Mouse (Mus musculus): ENCODE measurements around the gene Plcl2.
"Not testable (repeated sequence)": the region's sequence is repeated elsewhere in the genome, so short reads cannot be mapped to it uniquely, and the experiment has no call there.

Gene Plcl2

GRCm38 (mm10) chr17:50621996-50622395 lies 112.8 kb downstream of the Plcl2 start:
- no peak for DNase-seq (ENCODE audit: low spot score in 2 of 2)

DNA sequence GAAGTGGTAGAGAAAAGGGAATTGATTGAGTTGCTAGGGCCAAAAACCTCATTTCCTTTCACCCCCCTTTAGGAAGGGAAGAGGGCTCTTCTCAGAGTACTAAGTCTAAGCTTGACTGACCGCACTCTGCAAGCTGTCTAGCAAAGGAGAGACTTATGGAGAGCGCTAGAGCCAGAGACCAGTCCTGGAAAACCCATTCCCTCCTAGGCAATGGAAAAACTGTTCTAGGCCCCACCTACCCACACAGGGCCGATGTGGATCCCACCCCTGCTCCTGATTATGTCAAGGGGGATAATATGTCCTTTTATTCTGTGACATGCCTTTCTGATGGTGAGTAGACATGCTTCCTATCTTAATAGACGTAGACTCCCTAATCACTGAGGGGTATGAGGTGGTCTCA lies 116.4 kb downstream of the Plcl2 start:
- no peak for DNase-seq (ENCODE audit: low spot score in 2 of 2)

DNA sequence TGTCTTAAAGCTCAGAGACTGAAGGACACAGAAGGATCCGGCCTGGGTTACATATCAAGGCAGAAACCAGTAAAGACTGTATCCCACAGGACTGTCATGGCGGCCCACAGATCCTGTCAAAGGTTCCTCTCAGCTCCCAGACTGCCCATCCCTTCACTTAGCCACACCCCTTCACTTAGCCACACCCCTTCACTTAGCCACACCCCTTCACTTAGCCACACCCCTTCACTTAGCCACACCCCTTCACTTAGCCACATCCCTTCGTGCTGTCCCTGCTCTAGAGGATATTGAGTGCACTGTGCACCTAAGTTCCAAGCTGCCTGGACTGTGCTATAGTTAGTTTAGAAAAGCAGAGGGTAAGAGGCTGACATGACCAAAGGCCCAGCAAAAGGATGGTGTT lies 118.5 kb downstream of the Plcl2 start:
- DNase-seq (ENCODE audit: low spot score in 2 of 2): no peak

DNA sequence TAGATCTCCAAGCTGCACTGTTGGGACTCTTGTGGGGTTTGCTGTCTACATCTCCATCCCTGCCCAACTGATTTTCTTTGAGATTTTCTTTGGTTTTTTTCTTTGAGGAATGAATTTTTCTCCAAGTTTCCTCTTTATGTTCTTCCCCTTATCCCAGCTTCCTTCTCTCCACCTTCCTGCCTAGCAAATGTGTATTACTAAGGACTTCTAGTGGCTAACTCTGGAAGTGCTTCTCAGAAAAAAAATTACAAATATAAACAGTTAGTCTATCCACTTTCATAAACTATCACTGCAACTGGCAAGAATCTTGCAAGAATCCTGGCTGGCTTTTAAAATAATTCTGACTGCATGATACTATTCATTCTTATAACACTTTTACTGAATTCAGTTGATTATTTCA lies 119.5 kb downstream of the Plcl2 start:
- DNase-seq (ENCODE audit: low spot score in 2 of 2): no peak

DNA sequence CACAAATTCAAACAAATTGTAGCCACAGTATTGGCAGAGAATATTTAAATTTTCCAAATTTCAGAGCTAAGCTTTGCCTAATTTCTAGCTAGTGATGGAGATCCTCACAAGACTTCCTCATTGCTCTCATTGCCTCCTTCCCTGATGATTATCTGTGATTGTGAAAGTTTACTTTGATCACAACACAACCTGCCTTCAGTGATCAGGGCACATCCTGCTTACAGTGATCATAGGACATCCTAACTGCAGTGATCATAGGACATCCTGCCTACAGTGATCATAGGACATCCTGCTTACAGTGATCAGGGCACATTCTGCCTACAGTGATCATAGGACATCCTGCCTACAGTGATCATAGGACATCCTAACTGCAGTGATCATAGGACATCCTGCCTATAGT lies 121.8 kb downstream of the Plcl2 start:
- not testable (repeated sequence) for DNase-seq (ENCODE audit: low spot score in 2 of 2)

GRCm38 (mm10) chr17:50634008-50634871 lies 125.0 kb downstream of the Plcl2 start:
- no peak for DNase-seq (ENCODE audit: low spot score in 2 of 2)

GRCm38 (mm10) chr17:50635961-50636585 lies 126.9 kb downstream of the Plcl2 start:
- DNase-seq (ENCODE audit: low spot score in 2 of 2): no peak

GRCm38 (mm10) chr17:50638791-50639190 lies 129.6 kb downstream of the Plcl2 start:
- DNase-seq (ENCODE audit: low spot score in 2 of 2): no peak

- no peak for DNase-seq (ENCODE audit: low spot score in 2 of 2)
Observed at GRCm38 (mm10) chr17:50641076-50641610, 131.9 kb downstream of the Plcl2 start.

- DNase-seq (ENCODE audit: low spot score in 2 of 2): no peak
Observed at GRCm38 (mm10) chr17:50641879-50642278, 132.7 kb downstream of the Plcl2 start.

DNA sequence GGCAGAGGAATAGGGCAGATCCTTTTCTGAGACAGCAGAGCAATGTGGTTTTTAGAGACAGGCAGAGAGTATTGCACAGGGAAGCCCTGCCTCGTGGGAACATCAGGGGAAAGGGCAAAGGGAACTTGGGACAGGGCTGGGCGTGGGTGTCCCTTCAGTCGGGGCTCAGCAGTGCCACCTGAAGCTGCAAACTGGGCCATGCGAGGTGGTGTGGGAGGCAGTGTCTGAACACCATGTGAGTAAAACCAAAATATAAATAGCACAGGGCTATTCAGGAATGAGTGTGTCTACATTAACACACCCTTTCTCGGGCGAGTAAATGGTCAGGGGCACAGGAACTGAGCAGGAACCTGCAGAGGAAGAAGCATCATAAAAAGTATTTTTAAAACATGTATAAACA lies 134.2 kb downstream of the Plcl2 start:
- no peak for DNase-seq (ENCODE audit: low spot score in 2 of 2)

DNA sequence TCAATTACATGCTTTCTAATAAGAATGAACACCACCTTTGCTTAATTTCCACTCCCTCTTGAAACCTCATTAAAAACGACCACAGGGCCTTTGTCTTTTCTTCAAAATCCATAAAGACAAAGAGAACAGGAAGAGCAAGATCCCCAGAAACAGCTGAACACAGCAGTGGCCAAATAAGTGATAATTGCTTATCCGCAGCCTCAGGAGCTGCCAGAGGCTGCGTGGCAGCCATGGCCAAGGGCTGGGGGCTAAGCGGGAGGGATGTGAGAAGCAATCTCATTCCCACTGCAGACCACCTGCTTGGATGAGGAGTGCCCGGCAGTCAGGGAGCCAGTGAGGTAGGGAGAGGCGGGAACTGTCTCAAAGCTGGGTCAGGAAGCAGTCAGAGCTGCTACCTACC lies 134.8 kb downstream of the Plcl2 start:
- no peak for DNase-seq (ENCODE audit: low spot score in 2 of 2)

- DNase-seq (ENCODE audit: low spot score in 2 of 2): not testable (repeated sequence)
Observed at GRCm38 (mm10) chr17:50648141-50648540, 138.9 kb downstream of the Plcl2 start.

GRCm38 (mm10) chr17:50648757-50649419 lies 139.7 kb downstream of the Plcl2 start:
- DNase-seq (ENCODE audit: low spot score in 2 of 2): no peak

DNA sequence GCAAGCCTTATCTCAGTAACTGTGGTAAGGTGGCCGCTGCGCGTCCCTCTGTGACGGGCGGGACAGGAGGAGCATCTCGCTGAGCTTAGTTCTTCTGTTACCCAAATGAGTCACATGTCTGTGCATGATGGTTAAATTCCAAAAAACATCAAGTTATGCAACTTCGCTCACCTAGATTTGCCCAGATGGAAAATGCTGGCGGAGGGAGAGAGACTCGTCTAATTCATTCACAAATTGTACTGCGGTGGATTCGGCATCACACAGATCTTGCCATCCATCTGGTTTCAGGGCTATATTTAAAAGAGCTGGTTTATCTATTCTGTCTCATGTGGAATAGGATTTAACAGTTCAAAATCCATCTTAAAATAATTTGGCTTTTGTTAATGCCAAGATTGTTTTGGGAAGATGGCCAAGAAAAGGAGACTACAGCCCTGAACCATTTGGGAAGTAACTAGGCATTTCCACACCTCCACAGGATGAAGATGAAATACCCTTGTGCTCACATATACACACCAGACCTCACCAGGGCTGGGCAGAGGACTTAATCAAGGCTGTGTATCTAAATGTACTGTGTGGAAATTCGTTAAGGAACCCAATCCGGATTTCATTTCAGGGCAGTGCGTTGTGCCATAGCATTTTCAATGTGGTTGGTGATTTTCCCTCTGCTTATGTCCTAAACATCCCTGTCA lies 141.5 kb downstream of the Plcl2 start:
- no peak for DNase-seq (ENCODE audit: low spot score in 2 of 2)

GRCm38 (mm10) chr17:50654741-50655415 lies 145.7 kb downstream of the Plcl2 start:
- no peak for DNase-seq (ENCODE audit: low spot score in 2 of 2)

- no peak for DNase-seq (ENCODE audit: low spot score in 2 of 2)
Observed at GRCm38 (mm10) chr17:50655416-50655776, 146.2 kb downstream of the Plcl2 start.

DNA sequence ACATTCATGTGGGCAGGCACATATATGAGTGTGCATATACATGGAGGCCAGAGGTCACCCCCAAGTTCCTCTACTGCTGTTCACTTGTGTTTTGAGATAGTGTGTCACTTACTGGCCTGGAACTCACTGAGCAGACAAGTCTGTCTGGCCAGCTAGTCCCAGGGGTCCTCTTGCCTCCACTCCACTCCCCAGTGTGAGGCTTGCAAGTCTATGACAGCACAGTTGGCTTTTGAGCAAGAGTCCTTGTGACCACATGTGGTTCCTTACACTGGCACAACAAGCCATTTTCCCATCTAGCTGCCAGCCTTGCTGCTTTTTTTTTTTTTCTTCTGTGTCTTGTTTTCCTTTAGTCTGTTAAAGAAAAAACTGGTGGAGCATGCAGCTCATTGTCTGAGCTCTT lies 148.1 kb downstream of the Plcl2 start:
- DNase-seq (ENCODE audit: low spot score in 2 of 2): no peak

- no peak for DNase-seq (ENCODE audit: low spot score in 2 of 2)
Observed at GRCm38 (mm10) chr17:50658901-50659300, 149.7 kb downstream of the Plcl2 start.

GRCm38 (mm10) chr17:50667596-50667995 lies 158.4 kb downstream of the Plcl2 start:
- no peak for DNase-seq (ENCODE audit: low spot score in 2 of 2)

DNA sequence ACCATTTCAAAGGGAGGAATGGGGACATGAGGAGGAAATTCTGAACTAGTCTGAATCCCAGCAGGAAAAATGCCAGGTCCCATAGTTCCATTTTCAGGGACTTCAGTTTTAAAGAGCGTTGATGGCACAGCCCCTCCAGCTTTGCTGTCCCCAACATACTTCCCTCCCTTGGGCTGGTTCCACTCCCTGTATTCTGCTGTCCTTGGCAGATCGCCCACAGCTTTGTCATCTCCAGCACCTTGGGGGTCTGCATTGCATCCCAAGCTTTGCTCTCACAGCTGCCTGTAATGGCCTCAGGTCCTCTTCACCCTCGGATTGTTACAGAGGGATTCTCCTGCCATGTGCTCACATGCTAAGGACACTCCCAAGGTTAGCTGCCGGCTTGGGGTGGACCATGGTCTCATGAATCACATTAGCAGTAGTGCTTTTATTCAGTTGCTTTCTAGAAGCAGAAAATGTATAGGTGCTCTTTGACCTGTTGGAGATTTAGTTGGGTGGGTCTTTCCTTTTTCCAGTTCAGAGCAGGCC lies 159.5 kb downstream of the Plcl2 start:
- no peak for DNase-seq (ENCODE audit: low spot score in 2 of 2)
